Mouse (Mus musculus): ENCODE results near the gene Adamtsl2.

DNA sequence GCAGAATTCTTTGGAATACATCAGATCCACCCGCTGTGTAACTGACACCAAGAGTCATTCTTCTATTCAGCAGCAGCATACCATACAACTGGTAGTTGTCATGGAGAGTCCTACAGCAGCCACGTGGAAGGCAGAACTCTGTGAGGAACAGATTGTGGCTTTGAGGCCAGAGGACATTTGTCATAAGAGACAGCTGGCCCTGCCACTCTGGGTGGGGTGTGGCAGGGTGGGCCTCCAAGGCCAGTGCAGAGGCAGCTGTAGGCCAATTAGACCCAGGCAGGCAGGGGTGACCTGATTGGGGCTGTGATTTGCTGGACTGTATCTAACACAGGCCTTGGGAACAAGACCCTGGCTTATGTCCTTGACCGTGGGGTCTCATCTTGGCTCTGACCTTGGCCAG, 9.5 kb upstream of the Adamtsl2 start:
- TF ChIP-seq POLR2A (IDR thresholded peaks at IDR 0.05; ENCODE audit: low read depth, low read length) = no peak
- no peak for TF ChIP-seq CTCF (IDR thresholded peaks at IDR 0.05; ENCODE audit: extremely low read depth, insufficient read length, insufficient replicate concordance, low read depth, low read length)

All from small intestine, adult 2 months (tissue).